10 mouse cellular contexts compared by ENCODE assay signal in the genomic region with DNA sequence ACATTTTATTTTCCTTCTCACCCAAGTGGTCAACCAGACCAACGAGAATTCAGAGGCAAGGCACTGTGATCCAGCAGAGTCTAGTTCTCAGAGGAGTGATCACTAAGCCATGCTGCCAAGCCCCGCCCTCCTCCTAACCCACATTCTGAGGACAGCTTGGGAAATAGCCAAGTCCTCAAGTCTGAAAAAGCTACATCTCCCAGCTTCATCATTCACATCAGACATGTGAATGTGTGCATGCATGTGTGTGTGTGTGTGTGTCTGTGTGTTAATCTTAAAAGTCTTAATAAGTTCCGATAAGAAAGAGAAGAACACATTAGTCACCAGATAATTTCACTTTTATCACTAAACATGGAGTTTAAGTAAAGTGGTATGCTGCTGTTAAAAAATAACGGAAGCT.
DNase-seq lines count a peak whose midpoint lies in the region; ATAC-seq and TF ChIP-seq lines count a peak whose summit lies in the region.
"Had no signal": no experiment of that assay in that cellular context is flagged by ENCODE, and none has a peak within 500 bp of the region (broad histone marks: within the 10 kb centered on the region; RNA-seq: fewer than 3 reads in every experiment).

No protein-coding gene starts in this region.

- TF ChIP-seq POLR2A in lung, adult 2 months (IDR thresholded peaks at IDR 0.05; ENCODE audit: borderline replicate concordance, extremely low read depth, low read depth, low read length): no peak

- ATAC-seq in monocyte, adult 5-6 weeks (replicated peaks; ENCODE audit: insufficient number of reproducible peaks, low FRiP score, low TSS enrichment, poor library complexity, severe bottlenecking): no peak

- no peak overlapping the region for H3K4me3 ChIP-seq in lung, adult 2 months (replicated peaks; ENCODE audit: extremely low read depth, low read depth, low read length)
- H3K4me3 ChIP-seq: hindbrain, embryonic 15.5 days; liver, embryonic 15.5 days had no signal

- H3K4me1 ChIP-seq in lung, adult 2 months (ENCODE audit: control insufficient read depth, insufficient read depth, low read length): no peaks in the 10 kb centered on the region
- H3K4me1 ChIP-seq: hindbrain, embryonic 15.5 days; liver, embryonic 15.5 days had no signal

- peak; percentile 3 to 18 for DNase-seq in cerebellum, postnatal 14 days
- no peak for DNase-seq in cerebellum, postnatal 4 days (ENCODE audit: low spot score in 2 of 2)
- peak; percentile 3 for DNase-seq in 416B (ENCODE audit: low read depth)
- DNase-seq in gastrocnemius, postnatal 10 days: peak; percentile 60
- DNase-seq in lung, adult 2 months: peak; percentile 8
- DNase-seq in layer of hippocampus, postnatal 25 days (ENCODE audit: extremely low spot score in 1 of 2, low spot score in 1 of 2): no peak
- no peak for DNase-seq in cerebellum, adult 11 months

- 57% methylated on average over 4 of the region's 4 CpGs for WGBS in lung, adult 2 months

- TF ChIP-seq CTCF in lung, adult 2 months (IDR thresholded peaks at IDR 0.05; ENCODE audit: insufficient read depth, low read length): no peak

Comparison
In these comparisons a context has a peak if more than half of its experiments do, and no peak if none do; other contexts are left out.
1. DNase-seq: peak in cerebellum, postnatal 14 days (2 of 2), 416B (single experiment), gastrocnemius, postnatal 10 days (single experiment) and lung, adult 2 months (single experiment); none in cerebellum, postnatal 4 days (0 of 2), layer of hippocampus, postnatal 25 days (0 of 2) and cerebellum, adult 11 months (single experiment).